Mouse (Mus musculus) olfactory bulb, adult 2 months (tissue): ENCODE measurements at regions not wholly inside any gene's neighbourhood (a gene's known extent, or its start where the extent isn't known, plus 50 kb on each side); places are given as distances from the start of the nearest gene placed in this dataset.

ENCODE experiments used
- CTCF ChIP-seq: fragments of 200-500 bp; IDR thresholded peaks from 2 replicates; pipeline ENCODE4 v1.5.1; 2012; ENCODE audit warnings: low read depth, mild to moderate bottlenecking, low read length, moderate library complexity; ENCODE audit not compliant: insufficient read depth
- POLR2A ChIP-seq: fragments of 200-500 bp; IDR thresholded peaks from 2 replicates; pipeline ENCODE4 v1.6.1; 2012; ENCODE audit warnings: mild to moderate bottlenecking, low read depth, low read length, moderate library complexity; ENCODE audit not compliant: insufficient read depth

DNA sequence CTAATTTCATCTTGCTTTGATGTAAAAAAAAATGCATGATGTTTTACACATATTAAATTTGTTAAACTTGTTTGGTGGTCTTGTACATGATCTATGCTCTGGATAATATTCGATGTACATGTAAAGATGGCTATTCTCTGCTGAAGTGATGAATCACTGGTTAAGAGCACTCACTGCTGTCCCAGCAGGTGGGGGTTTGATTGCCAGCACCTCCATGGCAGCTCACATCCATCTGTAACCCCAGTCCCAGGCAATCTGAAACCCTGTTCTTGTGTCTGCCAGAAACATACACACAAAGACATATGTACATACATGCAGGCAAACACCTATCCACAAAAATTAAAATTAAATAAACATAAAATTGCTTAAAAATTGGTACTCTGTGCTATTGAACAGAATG, 448.7 kb upstream of the Gcfc2 start:
- TF ChIP-seq CTCF (no peak), POLR2A (no peak)
